Mouse (Mus musculus): ENCODE measurements around the gene Proser1.

The Proser1 gene

GRCm38 (mm10) chr3:53465330-53465729 lies 1.9 kb downstream of the Proser1 start:
- peak; percentile 13 for DNase-seq (ENCODE audit: extremely low read depth, low read depth)

GRCm38 (mm10) chr3:53466481-53466880 lies 3.0 kb downstream of the Proser1 start:
- peak; percentile 41 for DNase-seq (ENCODE audit: extremely low read depth, low read depth)

- DNase-seq (ENCODE audit: extremely low read depth, low read depth) = no peak
Measured at GRCm38 (mm10) chr3:53467356-53467755, 3.9 kb downstream of the Proser1 start.

GRCm38 (mm10) chr3:53469650-53470049 lies 6.2 kb downstream of the Proser1 start:
- DNase-seq (ENCODE audit: extremely low read depth, low read depth) = no peak

GRCm38 (mm10) chr3:53472061-53472460 lies 8.6 kb downstream of the Proser1 start:
- no peak for DNase-seq (ENCODE audit: extremely low read depth, low read depth)

GRCm38 (mm10) chr3:53474179-53474578 lies 10.7 kb downstream of the Proser1 start:
- no peak for DNase-seq (ENCODE audit: extremely low read depth, low read depth)

- DNase-seq (ENCODE audit: extremely low read depth, low read depth) = no peak
Measured at GRCm38 (mm10) chr3:53475889-53476288, 12.4 kb downstream of the Proser1 start.

- DNase-seq (ENCODE audit: extremely low read depth, low read depth) = no peak
Measured at GRCm38 (mm10) chr3:53477468-53477867, 14.0 kb downstream of the Proser1 start.

GRCm38 (mm10) chr3:53478419-53479046 lies 15.1 kb downstream of the Proser1 start:
- DNase-seq (ENCODE audit: extremely low read depth, low read depth) = no peak

- no peak for DNase-seq (ENCODE audit: extremely low read depth, low read depth)
Measured at GRCm38 (mm10) chr3:53483414-53484059, 20.1 kb downstream of the Proser1 start.

- DNase-seq (ENCODE audit: extremely low read depth, low read depth) = no peak
Measured at GRCm38 (mm10) chr3:53486561-53486960, 23.1 kb downstream of the Proser1 start.

- DNase-seq (ENCODE audit: extremely low read depth, low read depth) = no peak
Measured at GRCm38 (mm10) chr3:53486996-53487576, 23.6 kb downstream of the Proser1 start.

- DNase-seq (ENCODE audit: extremely low read depth, low read depth) = no peak
Measured at GRCm38 (mm10) chr3:53488353-53488752, 24.9 kb downstream of the Proser1 start, which contains the start of gene Stoml3. Stoml3 (plus strand) TSS chr3:53488653.

- no peak for DNase-seq (ENCODE audit: extremely low read depth, low read depth)
Measured at GRCm38 (mm10) chr3:53498351-53498905, 35.0 kb downstream of the Proser1 start.

- no peak for DNase-seq (ENCODE audit: extremely low read depth, low read depth)
Measured at GRCm38 (mm10) chr3:53502428-53502827, 39.0 kb downstream of the Proser1 start.

- no peak for DNase-seq (ENCODE audit: extremely low read depth, low read depth)
Measured at GRCm38 (mm10) chr3:53513096-53513495, 49.6 kb downstream of the Proser1 start.

- no peak for DNase-seq (ENCODE audit: extremely low read depth, low read depth)
Measured at GRCm38 (mm10) chr3:53514221-53515065, 51.0 kb downstream of the Proser1 start.

GRCm38 (mm10) chr3:53522794-53523193 lies 59.3 kb downstream of the Proser1 start:
- no peak for DNase-seq (ENCODE audit: extremely low read depth, low read depth)

- no peak for DNase-seq (ENCODE audit: extremely low read depth, low read depth)
Measured at GRCm38 (mm10) chr3:53525737-53526136, 62.3 kb downstream of the Proser1 start.

GRCm38 (mm10) chr3:53530305-53530704 lies 66.8 kb downstream of the Proser1 start:
- DNase-seq (ENCODE audit: extremely low read depth, low read depth) = no peak
